Mouse (Mus musculus) midbrain, embryonic 13.5 days (tissue): ENCODE results near the gene Ftsj1. TPM values are rescaled to one million over a fixed set of nuclear protein-coding genes. Genes with fewer than 3 reads are reported as not detected.

Source experiments
- ATAC-seq: fragments of 200-750 bp; cut with Nextera tagmentation; 2 replicates; pipeline ENCODE4 v1.8.0; 2017; ENCODE audit warnings: mild to moderate bottlenecking, moderate TSS enrichment, moderate library complexity
- H3K27ac ChIP-seq: fragments of 300-500 bp; sonication (generic); 2 replicates; pipeline ENCODE4 v1.5.1; 2015; ENCODE audit warnings: inconsistent platforms, mild to moderate bottlenecking, moderate library complexity
- H3K27me3 ChIP-seq: fragments of 300-500 bp; sonication (generic); 2 replicates; pipeline ENCODE4 v1.6.1; 2015; ENCODE audit warnings: mild to moderate bottlenecking, inconsistent platforms
- H3K36me3 ChIP-seq: fragments of 300-500 bp; sonication (generic); 2 replicates; pipeline ENCODE4 v1.6.1; 2015; ENCODE audit warnings: mild to moderate bottlenecking, inconsistent platforms
- H3K4me1 ChIP-seq: fragments of 300-500 bp; sonication (generic); replicated peaks from 2 replicates; pipeline ENCODE4 v1.6.1; 2015; ENCODE audit warnings: inconsistent platforms
- H3K4me2 ChIP-seq: fragments of 300-500 bp; sonication (generic); replicated peaks from 2 replicates; pipeline ENCODE4 v1.6.1; 2015; ENCODE audit warnings: moderate library complexity, mild to moderate bottlenecking, inconsistent platforms
- H3K4me3 ChIP-seq: fragments of 300-500 bp; sonication (generic); replicated peaks from 2 replicates; pipeline ENCODE4 v1.5.1; 2015; ENCODE audit warnings: mild to moderate bottlenecking, inconsistent platforms
- H3K9ac ChIP-seq: fragments of 300-500 bp; sonication (generic); replicated peaks from 2 replicates; pipeline ENCODE4 v1.6.1; 2015; ENCODE audit warnings: mild to moderate bottlenecking, inconsistent platforms
- H3K9me3 ChIP-seq: fragments of 300-500 bp; sonication (generic); 2 replicates; pipeline ENCODE4 v1.6.1; 2016; ENCODE audit warnings: mild to moderate bottlenecking, inconsistent platforms
- WGBS: fragments of 180-500 bp; shearing (Covaris S2); methylation state at CpG from one replicate; pipeline ENCODE4 v1.1.7; 2015; 5-methylcytosine and 5-hydroxymethylcytosine counted together
- polyA plus RNA-seq: library from polyadenylated mRNA; unstranded; fragments of >200 nt; fragmentation: Nextera tagmentation; extraction: Ambion mirVana; gene quantifications from 2 replicates; pipeline ENCODE4 v1.2.1, GENCODE M21; 2015

Ftsj1 gene
- polyA plus RNA-seq, 1 experiment from 2014 or later = 50.8 TPM

GRCm38 (mm10) chrX:8248542-8249120 lies 3.6 kb downstream of the Ftsj1 start:
- no peaks in the 10 kb centered on the region for H3K9me3 ChIP-seq
- H3K4me3 ChIP-seq = no peak overlapping the region
- H3K4me2 ChIP-seq = no peak overlapping the region
- 86% methylated on average over 8 of the region's 8 CpGs for WGBS
- H3K9ac ChIP-seq = no peak overlapping the region
- no peak for ATAC-seq
- peaks cover 15% of the 10 kb centered on the region; the same call in 1 of the 2 replicates for H3K36me3 ChIP-seq
- H3K27me3 ChIP-seq = no peaks in the 10 kb centered on the region
- peaks cover 10% of the 10 kb centered on the region for H3K4me1 ChIP-seq
- no peak overlapping the region for H3K27ac ChIP-seq

- 76% methylated on average over 2 of the region's 2 CpGs for WGBS
Observed at GRCm38 (mm10) chrX:8247680-8248079, 4.5 kb downstream of the Ftsj1 start.

DNA sequence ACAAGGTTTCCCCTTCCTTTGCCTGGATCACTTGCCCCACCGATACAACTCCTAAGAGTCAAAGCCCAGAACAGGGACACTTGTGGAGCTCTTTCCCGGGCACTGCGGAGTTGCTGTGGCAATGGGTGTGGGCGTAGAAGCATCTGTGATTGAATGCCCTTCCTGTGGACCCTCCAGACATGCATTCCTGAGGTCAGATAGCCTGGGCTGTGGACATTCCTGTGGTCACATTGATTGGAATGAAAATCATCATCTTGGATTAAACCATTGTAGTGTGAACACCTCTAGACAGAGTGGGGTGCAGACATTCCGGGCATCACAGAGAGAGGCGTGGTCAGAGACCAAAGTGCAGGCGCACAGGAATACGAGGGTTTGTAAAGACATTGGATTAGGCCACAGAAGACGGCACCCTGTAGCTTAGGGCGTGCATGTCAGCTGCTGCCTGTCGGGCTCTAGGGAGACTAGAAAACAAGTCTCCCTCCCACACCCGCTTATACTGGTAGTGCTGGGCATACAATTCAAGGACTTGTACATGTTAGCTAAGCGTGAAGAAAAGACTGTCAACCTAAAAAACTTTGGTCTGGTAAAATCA lies 13.3 kb downstream of the Ftsj1 start:
- Histone ChIP-seq H3K27ac (no peak overlapping the region), H3K4me2 (no peak overlapping the region), H3K9ac (no peak overlapping the region), H3K36me3 (peaks cover 20% of the 10 kb centered on the region; the same call in 1 of the 2 replicates), H3K9me3 (no peaks in the 10 kb centered on the region), H3K4me1 (no peaks in the 10 kb centered on the region), H3K4me3 (no peak overlapping the region), H3K27me3 (no peaks in the 10 kb centered on the region)
- WGBS = 70% methylated on average over 13 of the region's 13 CpGs
- no peak for ATAC-seq

More at GRCm38 (mm10) chrX:8247680-8248079, 4.5 kb downstream of the Ftsj1 start:
- H3K9me3 ChIP-seq = no peaks in the 10 kb centered on the region
- H3K4me3 ChIP-seq = no peak overlapping the region
- no peaks in the 10 kb centered on the region for H3K27me3 ChIP-seq
- no peak for ATAC-seq
- peaks cover 10% of the 10 kb centered on the region for H3K4me1 ChIP-seq
- H3K4me2 ChIP-seq = no peak overlapping the region
- H3K36me3 ChIP-seq = peaks cover 22% of the 10 kb centered on the region; the same call in 1 of the 2 replicates
- no peak overlapping the region for H3K9ac ChIP-seq
- H3K27ac ChIP-seq = no peak overlapping the region

- H3K9ac ChIP-seq = no peak overlapping the region
- H3K4me1 ChIP-seq = no peaks in the 10 kb centered on the region
- 87% methylated on average over 2 of the region's 2 CpGs for WGBS
- peaks cover 9% of the 10 kb centered on the region; the same call in 1 of the 2 replicates for H3K36me3 ChIP-seq
- no peak overlapping the region for H3K4me3 ChIP-seq
- H3K4me2 ChIP-seq = no peak overlapping the region
- H3K27me3 ChIP-seq = no peaks in the 10 kb centered on the region
- H3K27ac ChIP-seq = no peak overlapping the region
- no peaks in the 10 kb centered on the region for H3K9me3 ChIP-seq
- ATAC-seq = no peak
Observed at GRCm38 (mm10) chrX:8236704-8237103, 15.5 kb downstream of the Ftsj1 start.

GRCm38 (mm10) chrX:8233602-8234001 lies 18.6 kb downstream of the Ftsj1 start:
- no peak for ATAC-seq
- WGBS = 83% methylated on average over 3 of the region's 3 CpGs

GRCm38 (mm10) chrX:8230272-8230671 lies 21.9 kb downstream of the Ftsj1 start:
- Histone ChIP-seq H3K27ac (no peak overlapping the region), H3K4me2 (no peak overlapping the region), H3K9me3 (no peaks in the 10 kb centered on the region), H3K36me3 (no peaks in the 10 kb centered on the region), H3K9ac (no peak overlapping the region), H3K27me3 (no peaks in the 10 kb centered on the region), H3K4me1 (no peaks in the 10 kb centered on the region), H3K4me3 (no peak overlapping the region)
- ATAC-seq = no peak
- 77% methylated on average over 4 of the region's 4 CpGs for WGBS

More at GRCm38 (mm10) chrX:8233602-8234001, 18.6 kb downstream of the Ftsj1 start:
- no peaks in the 10 kb centered on the region for H3K9me3 ChIP-seq
- H3K4me2 ChIP-seq = no peak overlapping the region
- no peak overlapping the region for H3K27ac ChIP-seq
- no peak overlapping the region for H3K4me3 ChIP-seq
- H3K27me3 ChIP-seq = no peaks in the 10 kb centered on the region
- H3K36me3 ChIP-seq = no peaks in the 10 kb centered on the region
- H3K9ac ChIP-seq = no peak overlapping the region
- no peaks in the 10 kb centered on the region for H3K4me1 ChIP-seq

DNA sequence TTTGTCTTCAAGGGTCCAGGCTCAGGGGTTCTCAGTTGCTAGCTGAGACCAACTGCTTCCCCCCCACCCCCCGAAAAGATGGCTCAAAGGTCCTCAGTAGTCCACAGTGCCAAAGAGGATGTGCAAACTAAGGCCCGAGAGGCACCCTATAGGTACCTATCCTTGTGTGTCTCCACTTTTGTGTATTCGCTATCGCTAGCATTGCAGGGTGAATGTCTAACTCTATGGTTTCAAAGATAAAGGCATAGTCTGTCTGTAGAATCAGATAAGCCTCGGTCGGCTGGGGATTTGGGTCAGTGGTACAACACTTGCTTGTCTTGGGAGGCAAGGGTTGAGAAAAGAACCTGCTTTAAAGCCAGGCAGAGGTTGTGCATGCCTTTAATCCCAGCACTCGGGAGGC lies 28.7 kb downstream of the Ftsj1 start:
- WGBS = 92% methylated on average over 7 of the region's 7 CpGs
- Histone ChIP-seq H3K4me1 (no peaks in the 10 kb centered on the region), H3K9me3 (no peaks in the 10 kb centered on the region)

GRCm38 (mm10) chrX:8222678-8223421 lies 29.4 kb downstream of the Ftsj1 start:
- no peak overlapping the region for H3K27ac ChIP-seq

More for the DNA sequence above, 28.7 kb downstream of the Ftsj1 start:
- Histone ChIP-seq H3K4me3 (no peak overlapping the region), H3K27me3 (0 out of 2 replicates have a peak, but pooled peaks cover 4% of the 10 kb centered on the region), H3K4me2 (no peak overlapping the region), H3K9ac (no peak overlapping the region), H3K27ac (no peak overlapping the region), H3K36me3 (no peaks in the 10 kb centered on the region)
- ATAC-seq = no peak

DNA sequence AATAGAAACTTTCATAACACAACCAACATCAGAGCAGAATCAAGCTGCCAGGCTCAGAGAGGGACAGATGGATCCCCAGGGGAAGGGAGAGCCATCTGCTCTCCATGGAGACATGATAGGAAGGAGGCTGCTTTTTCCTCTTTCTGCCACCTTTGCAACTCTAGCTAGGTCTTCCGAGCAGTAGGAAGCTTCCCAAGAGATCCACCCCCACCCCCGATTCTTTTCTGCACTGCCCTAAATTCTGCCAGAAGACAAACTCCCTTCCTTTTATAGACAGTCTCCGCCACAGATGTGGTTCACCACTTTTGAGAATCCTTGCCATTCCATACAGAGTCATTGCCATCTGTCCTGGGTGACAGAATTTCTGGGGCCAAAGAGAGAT lies 29.9 kb downstream of the Ftsj1 start:
- ATAC-seq = no peak
- WGBS = 69% methylated on average over 3 of the region's 3 CpGs

More at GRCm38 (mm10) chrX:8222678-8223421, 29.4 kb downstream of the Ftsj1 start:
- H3K4me1 ChIP-seq = no peaks in the 10 kb centered on the region
- 54% methylated on average over 7 of the region's 7 CpGs for WGBS
- 0 out of 2 replicates have a peak, but pooled peaks cover 4% of the 10 kb centered on the region for H3K27me3 ChIP-seq
- no peak overlapping the region for H3K4me2 ChIP-seq
- ATAC-seq = no peak
- H3K4me3 ChIP-seq = no peak overlapping the region
- H3K36me3 ChIP-seq = no peaks in the 10 kb centered on the region
- no peaks in the 10 kb centered on the region for H3K9me3 ChIP-seq
- H3K9ac ChIP-seq = no peak overlapping the region

GRCm38 (mm10) chrX:8219651-8220050 lies 32.6 kb downstream of the Ftsj1 start:
- 41% methylated on average over 8 of the region's 8 CpGs for WGBS

More for the DNA sequence above, 29.9 kb downstream of the Ftsj1 start:
- H3K36me3 ChIP-seq = no peaks in the 10 kb centered on the region
- no peak overlapping the region for H3K27ac ChIP-seq
- H3K4me2 ChIP-seq = no peak overlapping the region
- no peak overlapping the region for H3K9ac ChIP-seq
- 0 out of 2 replicates have a peak, but pooled peaks cover 4% of the 10 kb centered on the region for H3K27me3 ChIP-seq
- no peak overlapping the region for H3K4me3 ChIP-seq
- no peaks in the 10 kb centered on the region for H3K9me3 ChIP-seq
- no peaks in the 10 kb centered on the region for H3K4me1 ChIP-seq

GRCm38 (mm10) chrX:8218114-8218513 lies 34.1 kb downstream of the Ftsj1 start:
- no peak overlapping the region for H3K27ac ChIP-seq
- 0 out of 2 replicates have a peak, but pooled peaks cover 4% of the 10 kb centered on the region for H3K27me3 ChIP-seq
- H3K9me3 ChIP-seq = no peaks in the 10 kb centered on the region
- no peaks in the 10 kb centered on the region for H3K4me1 ChIP-seq
- WGBS = 66% methylated on average over 2 of the region's 2 CpGs
- H3K36me3 ChIP-seq = no peaks in the 10 kb centered on the region
- ATAC-seq = no peak
- no peak overlapping the region for H3K4me3 ChIP-seq
- H3K9ac ChIP-seq = no peak overlapping the region
- no peak overlapping the region for H3K4me2 ChIP-seq

More at GRCm38 (mm10) chrX:8219651-8220050, 32.6 kb downstream of the Ftsj1 start:
- H3K27me3 ChIP-seq = 0 out of 2 replicates have a peak, but pooled peaks cover 4% of the 10 kb centered on the region
- no peaks in the 10 kb centered on the region for H3K4me1 ChIP-seq
- no peaks in the 10 kb centered on the region for H3K36me3 ChIP-seq
- H3K4me3 ChIP-seq = no peak overlapping the region
- H3K27ac ChIP-seq = no peak overlapping the region
- no peak overlapping the region for H3K9ac ChIP-seq
- no peaks in the 10 kb centered on the region for H3K9me3 ChIP-seq
- no peak overlapping the region for H3K4me2 ChIP-seq
- ATAC-seq = no peak

DNA sequence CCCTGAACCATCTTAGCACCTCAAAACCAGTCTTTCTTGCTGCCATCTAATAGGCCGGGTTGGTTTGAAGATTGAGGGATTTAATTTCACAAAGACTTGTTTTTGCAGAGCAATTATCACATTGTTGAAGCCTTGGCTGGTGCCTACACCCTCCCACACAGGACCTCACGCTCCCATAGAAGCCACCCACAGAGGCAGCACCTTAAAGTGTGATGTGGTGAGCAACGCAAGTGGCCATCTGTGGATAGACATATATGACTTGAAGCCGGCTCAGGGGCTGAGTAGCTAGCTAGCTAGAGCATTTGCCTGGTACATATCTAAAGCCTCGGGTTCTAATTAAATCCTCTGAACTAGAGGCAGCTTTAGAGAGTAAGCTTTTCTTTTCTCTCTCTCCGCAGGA lies 34.8 kb downstream of the Ftsj1 start:
- no peak for ATAC-seq
- Histone ChIP-seq H3K36me3 (no peaks in the 10 kb centered on the region), H3K27ac (no peak overlapping the region), H3K4me3 (no peak overlapping the region), H3K9ac (no peak overlapping the region), H3K27me3 (0 out of 2 replicates have a peak, but pooled peaks cover 4% of the 10 kb centered on the region), H3K4me1 (no peaks in the 10 kb centered on the region), H3K9me3 (no peaks in the 10 kb centered on the region), H3K4me2 (no peak overlapping the region)
- 34% methylated on average over 6 of the region's 6 CpGs for WGBS
